Mouse (Mus musculus) hindbrain, embryonic 13.5 days (tissue): Measurements from ENCODE around the gene Prickle1. TPM values are rescaled to one million over a fixed set of nuclear protein-coding genes. Genes with fewer than 3 reads are reported as not detected.

ENCODE experiments used
- ATAC-seq: fragments of 200-750 bp; cut with Nextera tagmentation; 2 replicates; pipeline ENCODE4 v1.8.0; 2017; ENCODE audit warnings: moderate TSS enrichment; ENCODE audit not compliant: low FRiP score
- H3K27ac ChIP-seq: fragments of 300-500 bp; sonication (generic); 2 replicates; pipeline ENCODE4 v1.5.1; 2015; ENCODE audit warnings: inconsistent platforms, mild to moderate bottlenecking, moderate library complexity
- H3K27me3 ChIP-seq: fragments of 300-500 bp; sonication (generic); 2 replicates; pipeline ENCODE4 v1.6.1; 2015; ENCODE audit warnings: mild to moderate bottlenecking, inconsistent platforms
- H3K36me3 ChIP-seq: fragments of 300-500 bp; sonication (generic); 2 replicates; pipeline ENCODE4 v1.6.1; 2015; ENCODE audit warnings: mild to moderate bottlenecking, inconsistent platforms
- H3K4me1 ChIP-seq: fragments of 300-500 bp; sonication (generic); replicated peaks from 2 replicates; pipeline ENCODE4 v1.6.1; 2015; ENCODE audit warnings: inconsistent platforms
- H3K4me2 ChIP-seq: fragments of 300-500 bp; sonication (generic); 2 replicates; pipeline ENCODE4 v1.6.1; 2015; ENCODE audit warnings: inconsistent platforms, mild to moderate bottlenecking, moderate library complexity
- H3K4me3 ChIP-seq: fragments of 300-500 bp; sonication (generic); 2 replicates; pipeline ENCODE4 v1.5.1; 2015; ENCODE audit warnings: mild to moderate bottlenecking, inconsistent platforms
- H3K9ac ChIP-seq: fragments of 300-500 bp; sonication (generic); 2 replicates; pipeline ENCODE4 v1.6.1; 2015; ENCODE audit warnings: mild to moderate bottlenecking, inconsistent platforms
- H3K9me3 ChIP-seq: fragments of 300-500 bp; sonication (generic); 2 replicates; pipeline ENCODE4 v1.6.1; 2016; ENCODE audit warnings: inconsistent platforms
- WGBS: fragments of 180-500 bp; shearing (Covaris S2); methylation state at CpG from one replicate; pipeline ENCODE4 v1.1.7; 2015; 5-methylcytosine and 5-hydroxymethylcytosine counted together
- polyA plus RNA-seq: library from polyadenylated mRNA; unstranded; fragments of >200 nt; fragmentation: Nextera tagmentation; extraction: Ambion mirVana; gene quantifications from 2 replicates; pipeline ENCODE4 v1.2.1, GENCODE M21; 2015

The Prickle1 gene
- polyA plus RNA-seq, 1 experiment from 2014 or later = 14.9 TPM

- Histone ChIP-seq H3K27ac (no peak overlapping the region; the same call in 1 of the 2 replicates), H3K9ac (no peak overlapping the region), H3K4me1 (peaks cover 26% of the 10 kb centered on the region), H3K9me3 (no peaks in the 10 kb centered on the region), H3K4me2 (no peak overlapping the region), H3K4me3 (no peak overlapping the region), H3K27me3 (no peaks in the 10 kb centered on the region), H3K36me3 (no peaks in the 10 kb centered on the region)
- no peak for ATAC-seq
- 73% methylated on average over 3 of the region's 3 CpGs for WGBS
These were observed 65.0 kb downstream of the Prickle1 start for GRCm38 (mm10) chr15:93530703-93531032.

- Histone ChIP-seq H3K4me3 (no peak overlapping the region), H3K9ac (no peak overlapping the region), H3K36me3 (no peaks in the 10 kb centered on the region), H3K4me2 (no peak overlapping the region), H3K9me3 (no peaks in the 10 kb centered on the region), H3K27me3 (no peaks in the 10 kb centered on the region), H3K4me1 (peaks cover 26% of the 10 kb centered on the region), H3K27ac (no peak overlapping the region; the same call in 1 of the 2 replicates)
- WGBS = 28% methylated on average over 12 of the region's 12 CpGs
- no peak for ATAC-seq
These were observed 65.6 kb downstream of the Prickle1 start for GRCm38 (mm10) chr15:93529831-93530702.

GRCm38 (mm10) chr15:93525305-93525917 lies 70.3 kb downstream of the Prickle1 start:
- H3K27me3 ChIP-seq = peaks cover 38% of the 10 kb centered on the region
- H3K4me1 ChIP-seq = peaks cover 14% of the 10 kb centered on the region
- no peak overlapping the region for H3K9ac ChIP-seq
- H3K36me3 ChIP-seq = no peaks in the 10 kb centered on the region
- no peak for ATAC-seq
- no peak overlapping the region for H3K4me2 ChIP-seq
- H3K9me3 ChIP-seq = no peaks in the 10 kb centered on the region
- WGBS = 90% methylated on average over 5 of the region's 5 CpGs
- H3K4me3 ChIP-seq = no peak overlapping the region
- no peak overlapping the region for H3K27ac ChIP-seq

- 35% methylated on average over 3 of the region's 3 CpGs for WGBS
These were observed 73.9 kb downstream of the Prickle1 start for GRCm38 (mm10) chr15:93521787-93522180.

GRCm38 (mm10) chr15:93521088-93521786 lies 74.5 kb downstream of the Prickle1 start:
- Histone ChIP-seq H3K9ac (no peak overlapping the region), H3K36me3 (no peaks in the 10 kb centered on the region), H3K9me3 (no peaks in the 10 kb centered on the region), H3K4me3 (no peak overlapping the region), H3K27me3 (peaks cover 65% of the 10 kb centered on the region), H3K4me1 (peaks cover 33% of the 10 kb centered on the region), H3K27ac (no peak overlapping the region), H3K4me2 (no peak overlapping the region)
- 23% methylated on average over 11 of the region's 11 CpGs for WGBS
- no peak for ATAC-seq

More at GRCm38 (mm10) chr15:93521787-93522180, 73.9 kb downstream of the Prickle1 start:
- no peaks in the 10 kb centered on the region for H3K36me3 ChIP-seq
- H3K4me2 ChIP-seq = no peak overlapping the region
- H3K27ac ChIP-seq = no peak overlapping the region
- no peaks in the 10 kb centered on the region for H3K9me3 ChIP-seq
- no peak overlapping the region for H3K4me3 ChIP-seq
- no peak for ATAC-seq
- H3K4me1 ChIP-seq = peaks cover 33% of the 10 kb centered on the region
- H3K9ac ChIP-seq = no peak overlapping the region
- peaks cover 65% of the 10 kb centered on the region for H3K27me3 ChIP-seq

GRCm38 (mm10) chr15:93519836-93520826 lies 75.6 kb downstream of the Prickle1 start:
- Histone ChIP-seq H3K9me3 (no peaks in the 10 kb centered on the region), H3K36me3 (no peaks in the 10 kb centered on the region), H3K4me1 (peaks cover 33% of the 10 kb centered on the region), H3K4me2 (peak overlapping the region; percentile 96), H3K27ac (peak overlapping the region; percentile 55; the same call in 1 of the 2 replicates), H3K9ac (peak overlapping the region; percentile 78; the same call in 1 of the 2 replicates), H3K4me3 (peak overlapping the region; percentile 73), H3K27me3 (peaks cover 73% of the 10 kb centered on the region)
- 7% methylated on average over 17 of the region's 17 CpGs for WGBS
- ATAC-seq = no peak

GRCm38 (mm10) chr15:93518941-93519835 lies 76.5 kb downstream of the Prickle1 start:
- peak overlapping the region; percentile 73 for H3K4me3 ChIP-seq
- peak overlapping the region; percentile 78 for H3K9ac ChIP-seq
- under 1% methylated on average over 84 of the region's 85 CpGs for WGBS
- no peaks in the 10 kb centered on the region for H3K9me3 ChIP-seq
- ATAC-seq = peak; percentile 91
- no peaks in the 10 kb centered on the region for H3K36me3 ChIP-seq
- H3K27me3 ChIP-seq = peaks cover 82% of the 10 kb centered on the region
- peak overlapping the region; percentile 96 for H3K4me2 ChIP-seq
- peaks cover 33% of the 10 kb centered on the region for H3K4me1 ChIP-seq
- H3K27ac ChIP-seq = peak overlapping the region; percentile 55

- H3K4me2 ChIP-seq = peak overlapping the region; percentile 96
- H3K9me3 ChIP-seq = no peaks in the 10 kb centered on the region
- H3K27ac ChIP-seq = peak overlapping the region; percentile 55
- WGBS = 3% methylated on average over 23 of the region's 23 CpGs
- peak overlapping the region; percentile 78 for H3K9ac ChIP-seq
- H3K27me3 ChIP-seq = peaks cover 77% of the 10 kb centered on the region
- ATAC-seq = no peak
- no peaks in the 10 kb centered on the region for H3K36me3 ChIP-seq
- peak overlapping the region; percentile 73 for H3K4me3 ChIP-seq
- peaks cover 39% of the 10 kb centered on the region for H3K4me1 ChIP-seq
These were observed 77.4 kb downstream of the Prickle1 start for GRCm38 (mm10) chr15:93518143-93518902.

- Histone ChIP-seq H3K9ac (no peak overlapping the region), H3K27me3 (peaks cover 73% of the 10 kb centered on the region), H3K27ac (no peak overlapping the region), H3K36me3 (no peaks in the 10 kb centered on the region), H3K4me2 (no peak overlapping the region), H3K4me3 (no peak overlapping the region), H3K9me3 (no peaks in the 10 kb centered on the region), H3K4me1 (peaks cover 50% of the 10 kb centered on the region)
- ATAC-seq = no peak
- 71% methylated on average over 11 of the region's 11 CpGs for WGBS
These were observed 78.6 kb downstream of the Prickle1 start for GRCm38 (mm10) chr15:93517022-93517565.

GRCm38 (mm10) chr15:93515316-93515715 lies 80.4 kb downstream of the Prickle1 start:
- WGBS = 67% methylated on average over 9 of the region's 9 CpGs
- ATAC-seq = no peak

More at GRCm38 (mm10) chr15:93515316-93515715, 80.4 kb downstream of the Prickle1 start:
- H3K4me2 ChIP-seq = no peak overlapping the region
- peaks cover 55% of the 10 kb centered on the region for H3K27me3 ChIP-seq
- H3K4me1 ChIP-seq = peaks cover 52% of the 10 kb centered on the region
- H3K9me3 ChIP-seq = no peaks in the 10 kb centered on the region
- no peak overlapping the region for H3K9ac ChIP-seq
- H3K4me3 ChIP-seq = no peak overlapping the region
- no peak overlapping the region for H3K27ac ChIP-seq
- no peaks in the 10 kb centered on the region for H3K36me3 ChIP-seq
